Mouse (Mus musculus) small intestine, adult 2 months (tissue): Measurements from ENCODE around the gene Snrpg. TPM values are rescaled to one million over a fixed set of nuclear protein-coding genes. Genes with fewer than 3 reads are reported as not detected.

Source experiments
- H3K27ac ChIP-seq: fragments of 200-500 bp; 2 replicates; pipeline ENCODE4 v1.5.1; 2012; ENCODE audit warnings: low read depth, low read length, control low read depth, inconsistent platforms; ENCODE audit not compliant: insufficient read depth
- H3K27me3 ChIP-seq: fragments of 200-500 bp; 2 replicates; pipeline ENCODE4 v1.6.1; 2012; ENCODE audit warnings: mild to moderate bottlenecking, moderate library complexity, low read length, inconsistent platforms; ENCODE audit not compliant: control insufficient read depth, insufficient read depth
- H3K36me3 ChIP-seq: fragments of 200-500 bp; 2 replicates; pipeline ENCODE4 v1.6.1; 2012; ENCODE audit warnings: mild to moderate bottlenecking, low read length, control low read depth, inconsistent platforms; ENCODE audit not compliant: control insufficient read depth, insufficient read depth
- H3K4me1 ChIP-seq: fragments of 200-500 bp; 2 replicates; pipeline ENCODE4 v1.6.1; 2012; ENCODE audit warnings: low read length, inconsistent platforms, mixed read lengths; ENCODE audit not compliant: control insufficient read depth, insufficient read depth, insufficient read length
- H3K4me3 ChIP-seq: fragments of 200-500 bp; 2 replicates; pipeline ENCODE4 v1.5.1; 2012; ENCODE audit warnings: low read depth, mild to moderate bottlenecking, control low read depth, inconsistent platforms, low read length, moderate library complexity
- CTCF ChIP-seq: fragments of 200-500 bp; IDR thresholded peaks from 2 replicates; pipeline ENCODE4 v1.5.1; 2012; ENCODE audit warnings: low read depth, mild to moderate bottlenecking, control low read depth, inconsistent platforms, low read length, moderate library complexity, mixed read lengths; ENCODE audit not compliant: insufficient replicate concordance, insufficient read length; ENCODE audit errors: extremely low read depth
- POLR2A ChIP-seq: fragments of 200-500 bp; IDR thresholded peaks from 2 replicates; pipeline ENCODE4 v1.6.1; 2012; ENCODE audit warnings: low read depth, mild to moderate bottlenecking, control low read depth, inconsistent platforms, low read length, moderate library complexity
- WGBS: fragments of 180-500 bp; shearing (Covaris S2); methylation state at CpG from one replicate; pipeline ENCODE4 v1.1.7; 2018; 5-methylcytosine and 5-hydroxymethylcytosine counted together
- polyA plus RNA-seq: library from polyadenylated mRNA; depleted of rRNA; stranded (reverse); fragments of >200 nt; gene quantifications from 2 replicates; pipeline ENCODE4 v1.2.3, GENCODE M21; 2012; rRNA removed

Gene Snrpg
- polyA plus RNA-seq, 1 experiment = 15.3 TPM

- Histone ChIP-seq H3K36me3 (peaks cover 51% of the 10 kb centered on the region), H3K4me1 (no peaks in the 10 kb centered on the region), H3K27ac (no peak overlapping the region), H3K4me3 (no peak overlapping the region), H3K27me3 (no peaks in the 10 kb centered on the region)
- 85% methylated on average over 6 of the region's 6 CpGs for WGBS
- TF ChIP-seq POLR2A = no peak
- TF ChIP-seq CTCF = no peak
Measured at GRCm38 (mm10) chr6:86418711-86419110, 47.6 kb downstream of the Snrpg start.

DNA sequence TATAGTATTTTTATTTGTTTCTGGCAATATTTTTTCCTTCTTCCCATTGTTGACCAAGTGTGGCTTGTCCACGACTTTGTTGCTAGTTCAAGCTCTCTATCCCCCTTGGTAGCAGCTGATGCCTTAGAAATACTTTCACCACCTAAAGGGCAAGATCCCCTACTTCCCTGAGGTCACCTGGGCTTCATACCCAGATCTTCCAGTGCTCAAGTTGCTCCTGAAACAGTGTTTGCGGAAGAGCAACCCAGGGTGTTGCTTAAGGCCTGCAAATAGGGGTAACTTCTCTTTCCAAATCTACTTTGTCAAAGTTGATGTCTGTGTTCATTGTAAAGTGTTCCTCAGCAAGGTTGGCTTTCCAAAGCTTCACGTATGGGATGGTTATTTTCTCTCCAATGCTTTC, 48.1 kb downstream of the Snrpg start:
- H3K27ac ChIP-seq = no peak overlapping the region
- no peaks in the 10 kb centered on the region for H3K27me3 ChIP-seq
- TF ChIP-seq POLR2A (no peak), CTCF (no peak)
- WGBS = 89% methylated on average over 3 of the region's 3 CpGs
- no peaks in the 10 kb centered on the region for H3K4me1 ChIP-seq
- peaks cover 50% of the 10 kb centered on the region for H3K36me3 ChIP-seq
- no peak overlapping the region for H3K4me3 ChIP-seq

DNA sequence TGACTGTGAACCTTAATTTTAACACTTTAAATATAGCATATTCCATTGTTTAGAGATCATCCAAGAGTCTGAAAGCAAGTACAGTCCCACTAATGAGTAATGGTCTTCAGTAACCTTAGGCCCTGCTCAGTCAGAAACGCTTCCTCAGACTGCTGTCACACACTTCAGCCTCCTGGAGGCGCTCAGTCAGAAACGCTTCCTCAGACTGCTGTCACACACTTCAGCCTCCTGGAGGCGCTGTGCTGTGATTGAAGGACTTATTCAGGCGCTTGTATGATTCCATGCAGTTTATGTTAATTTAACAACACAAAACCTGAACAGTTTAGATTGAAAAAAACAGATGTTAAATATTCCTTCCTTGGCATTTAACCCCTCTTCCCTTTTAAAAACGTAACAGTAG, 49.4 kb downstream of the Snrpg start:
- Histone ChIP-seq H3K36me3 (peaks cover 55% of the 10 kb centered on the region), H3K4me3 (no peak overlapping the region), H3K4me1 (no peaks in the 10 kb centered on the region), H3K27me3 (no peaks in the 10 kb centered on the region), H3K27ac (no peak overlapping the region)
- peak; percentile 33; the same call in 1 of the 2 replicates for TF ChIP-seq CTCF
- no peak for TF ChIP-seq POLR2A
- 82% methylated on average over 6 of the region's 6 CpGs for WGBS

GRCm38 (mm10) chr6:86426358-86426757, 55.3 kb downstream of the Snrpg start, which contains the start of gene Gm44790:
TSS of gene Gm44790 (plus strand) at chr6:86426658.
- Histone ChIP-seq H3K27ac (no peak within 1 kb of the TSS), H3K27me3 (no peaks in the 10 kb centered on the region), H3K4me1 (no peaks in the 10 kb centered on the region), H3K36me3 (peaks cover 45% of the 10 kb centered on the region), H3K4me3 (no peak within 1 kb of the TSS)
- WGBS = 93% methylated on average over 1 of the region's 1 CpGs
- no peak for TF ChIP-seq POLR2A
- no peak for TF ChIP-seq CTCF

Other genes starting within 250 kb of the Snrpg start
- 10.2 and 26.8 TPM in 2 replicates for gene Tgfa, start 176.1 kb upstream of the Snrpg start, polyA plus RNA-seq
- 14.6 and 15.5 TPM in 2 replicates for gene Fam136a, start 5.7 kb upstream of the Snrpg start, polyA plus RNA-seq
- gene Pcyox1, start 25.9 kb downstream of the Snrpg start, polyA plus RNA-seq = 8.1 and 10.0 TPM in 2 replicates
- gene Tia1, start 32.9 kb downstream of the Snrpg start, polyA plus RNA-seq = 3.4 and 6.8 TPM in 2 replicates
- gene Gm44790, start 55.4 kb downstream of the Snrpg start, polyA plus RNA-seq = 6.5 and 9.2 TPM in 2 replicates
- gene C87436, start 67.1 kb downstream of the Snrpg start, polyA plus RNA-seq = 2.4 and 4.1 TPM in 2 replicates
- 244 and 314 TPM in 2 replicates for gene Pcbp1, start 155.0 kb downstream of the Snrpg start, polyA plus RNA-seq